Mouse (Mus musculus): ENCODE data around the gene Ppp2r1a.

Gene Ppp2r1a

DNA sequence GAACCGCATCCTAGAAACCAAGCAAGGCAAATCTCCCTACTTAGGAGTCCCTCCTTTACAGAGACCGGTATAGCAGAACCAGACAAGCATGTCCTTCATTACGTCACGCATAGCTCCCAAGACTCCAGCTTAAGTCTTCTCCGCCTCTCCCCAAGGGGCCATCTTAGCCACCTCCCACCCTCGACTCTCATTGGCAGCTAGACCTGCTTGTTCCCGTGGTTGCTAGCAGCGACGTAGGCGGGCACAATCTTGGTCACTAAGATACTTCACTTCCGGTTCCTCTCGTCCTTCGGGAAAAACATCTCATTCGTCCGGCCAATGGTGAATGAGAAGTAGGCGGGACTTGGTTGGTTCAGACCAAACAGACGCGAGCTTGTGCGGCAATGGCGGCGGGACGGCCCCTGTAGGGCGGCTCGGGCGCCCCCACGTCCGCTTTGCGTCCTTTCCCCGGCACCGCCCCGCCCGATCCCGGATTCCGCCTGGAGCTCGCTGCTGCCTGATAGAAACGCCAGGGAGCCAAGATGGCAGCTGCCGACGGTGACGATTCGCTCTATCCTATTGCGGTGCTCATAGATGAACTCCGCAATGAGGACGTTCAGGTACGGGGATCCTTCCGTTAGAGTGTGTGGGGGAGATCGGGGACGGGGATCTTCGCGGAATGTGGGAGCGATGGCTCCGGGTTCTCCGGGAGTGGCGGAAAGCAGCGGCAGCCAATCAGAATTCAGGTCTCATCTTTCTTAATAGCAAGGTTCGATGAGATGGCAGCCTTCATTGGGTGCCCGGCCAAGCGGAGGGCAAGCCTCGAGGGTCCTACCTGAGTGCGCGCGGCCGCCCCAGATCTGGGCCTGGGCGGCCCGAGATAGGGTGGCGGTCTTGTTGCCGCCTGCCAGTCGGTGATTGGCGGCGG, at the start of gene Ppp2r1a:
TSS of gene Ppp2r1a (plus strand) at position 327 of the 907 bp plus-strand sequence.
- peak; percentile 95 to 99 for DNase-seq

DNA sequence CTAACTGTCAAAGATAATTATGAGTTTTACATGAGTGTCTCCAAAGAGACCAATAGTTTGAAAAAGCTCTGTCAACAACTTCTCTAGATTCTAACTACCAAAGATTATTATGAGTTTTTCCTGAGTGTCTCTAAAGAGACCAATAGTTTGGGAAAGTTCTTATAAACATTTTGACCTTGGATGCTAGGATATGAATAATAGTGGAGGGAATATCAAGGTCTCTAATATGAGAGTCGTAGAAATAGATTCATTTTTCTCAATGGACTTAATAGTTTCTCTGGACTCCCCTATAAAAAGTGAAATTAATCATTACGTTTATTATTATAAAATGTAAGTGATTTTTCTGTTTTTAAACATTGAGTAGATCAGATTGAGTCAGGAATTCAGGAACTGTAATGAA, 40.1 kb upstream of the Ppp2r1a start, which contains the start of gene Vmn1r231:
TSS of gene Vmn1r231 (minus strand) at position 101 of the 400 bp plus-strand sequence.
- DNase-seq: no peak

DNA sequence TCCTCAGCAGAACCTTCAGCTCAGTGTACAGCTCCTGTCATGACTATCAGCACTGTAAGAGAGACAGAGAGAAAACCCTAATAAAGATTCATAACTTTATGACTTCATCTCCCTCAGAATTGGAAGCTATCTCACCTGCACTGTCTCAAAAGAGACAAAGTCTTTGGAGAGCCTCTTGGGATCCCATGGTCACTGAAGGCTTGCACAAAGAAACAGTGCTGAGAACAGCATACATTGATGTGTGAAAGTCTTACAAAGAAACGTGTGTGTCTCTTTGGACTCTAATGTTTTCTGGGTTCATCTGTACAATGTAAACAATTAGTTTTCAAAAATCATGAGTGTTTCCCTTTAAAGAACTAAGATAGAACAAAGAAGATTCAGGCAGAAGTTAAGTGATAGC, 25.5 kb upstream of the Ppp2r1a start, which contains the start of gene Vmn1r232:
TSS of gene Vmn1r232 (minus strand) at position 101 of the 400 bp plus-strand sequence.
- DNase-seq: no peak

DNA sequence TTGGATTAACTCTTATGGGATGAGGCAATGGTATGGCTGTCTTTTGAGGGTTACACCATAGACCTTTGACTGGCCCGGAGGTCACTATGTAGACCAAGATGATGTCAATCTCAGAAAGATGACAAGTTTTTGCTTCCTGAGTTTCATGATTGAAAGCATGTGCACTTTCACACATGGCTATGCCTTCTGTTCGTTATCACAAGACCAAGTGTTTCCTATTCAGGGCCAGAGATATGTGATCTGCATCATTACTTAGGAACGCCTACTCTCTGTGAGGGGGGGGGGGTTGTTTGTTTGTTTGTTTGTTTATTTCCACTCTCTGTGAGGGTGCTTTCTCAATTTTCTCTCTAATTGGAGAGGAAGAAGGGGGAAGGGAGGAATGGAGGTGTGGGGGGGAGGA, 885 bp upstream of the Ppp2r1a start:
- no peak for DNase-seq

DNA sequence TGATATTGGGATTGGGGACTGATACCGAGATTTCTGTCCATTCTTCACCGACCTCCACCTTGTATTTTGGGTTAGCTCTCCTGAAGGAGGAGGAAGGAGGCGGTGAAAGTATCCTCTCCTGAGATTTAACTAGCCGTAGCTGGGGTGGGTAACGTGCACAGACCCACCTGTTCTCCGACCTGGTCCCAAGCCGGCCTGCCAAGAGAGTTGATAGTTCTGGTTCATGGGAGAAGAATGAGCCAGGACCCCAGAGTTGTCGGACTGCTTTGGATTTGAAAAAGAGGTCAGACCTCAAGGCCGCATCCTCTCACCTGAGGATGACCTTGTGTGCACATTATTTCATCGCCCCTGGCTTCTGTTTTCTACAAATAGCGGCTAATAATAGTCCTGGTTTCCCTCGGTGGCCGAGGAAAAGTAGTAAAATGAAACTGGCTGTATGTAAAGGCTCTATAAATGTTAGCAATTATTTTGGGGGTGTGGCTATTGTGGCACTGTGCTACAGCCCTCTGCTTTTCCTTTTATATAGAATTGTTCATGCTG, 985 bp downstream of the Ppp2r1a start:
- peak in 1 of 2 experiments; percentile 8 for DNase-seq

DNA sequence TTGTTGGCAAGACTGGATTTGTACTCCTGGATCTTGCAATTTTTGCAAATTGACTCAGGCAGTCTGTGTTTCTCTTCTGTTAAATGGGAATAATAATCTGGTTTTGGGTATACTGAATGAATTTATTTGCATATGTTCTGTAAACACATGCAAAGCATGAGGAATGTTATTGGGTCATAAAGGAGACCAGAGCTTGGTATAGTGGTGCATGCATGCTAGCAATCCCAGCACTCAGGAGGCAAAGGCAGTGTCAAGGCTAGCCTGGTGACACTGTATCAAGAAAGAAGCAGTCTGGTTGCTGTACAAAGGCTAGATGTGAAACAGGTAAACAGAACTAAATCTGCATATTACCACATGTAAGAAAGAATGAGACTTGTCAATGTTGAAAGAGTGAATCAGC, 1.5 kb downstream of the Ppp2r1a start:
- DNase-seq: no peak

DNA sequence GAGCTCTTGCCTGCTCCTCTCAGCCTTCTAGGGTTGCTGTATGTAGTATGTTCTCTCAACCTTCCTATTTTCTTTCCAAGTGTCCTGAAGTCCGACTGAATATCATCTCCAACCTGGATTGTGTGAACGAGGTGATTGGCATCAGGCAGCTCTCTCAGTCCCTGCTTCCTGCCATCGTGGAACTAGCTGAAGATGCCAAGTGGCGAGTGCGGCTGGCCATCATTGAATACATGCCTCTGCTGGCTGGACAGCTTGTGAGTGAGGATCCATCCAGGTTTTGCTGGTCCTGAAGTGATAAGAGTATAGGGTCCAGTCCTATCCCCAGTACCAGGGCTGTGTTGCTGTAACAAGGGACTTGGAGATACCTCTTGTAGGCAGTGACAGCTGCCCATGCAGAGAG, 15.3 kb downstream of the Ppp2r1a start:
- DNase-seq: no peak

DNA sequence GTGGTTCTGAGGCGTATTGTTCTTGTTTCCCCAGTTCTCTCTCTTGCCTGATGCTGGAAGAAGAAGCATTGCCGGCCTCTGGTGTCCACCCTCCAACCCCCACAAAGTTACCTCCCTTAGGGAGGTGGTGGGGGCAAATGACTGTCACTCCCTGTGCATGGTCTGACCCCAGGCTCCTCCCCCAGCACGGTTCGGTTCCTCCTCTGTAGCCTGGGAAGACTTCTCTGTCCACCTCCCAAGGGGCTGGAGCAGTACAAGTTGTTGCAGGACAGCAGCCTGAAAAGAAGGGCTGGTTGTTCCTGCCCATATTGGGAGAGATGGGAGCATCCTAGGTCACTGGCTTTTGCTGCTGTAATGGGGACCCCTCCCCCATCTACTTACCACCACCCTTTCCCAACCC, 20.3 kb downstream of the Ppp2r1a start:
- DNase-seq: no peak

DNA sequence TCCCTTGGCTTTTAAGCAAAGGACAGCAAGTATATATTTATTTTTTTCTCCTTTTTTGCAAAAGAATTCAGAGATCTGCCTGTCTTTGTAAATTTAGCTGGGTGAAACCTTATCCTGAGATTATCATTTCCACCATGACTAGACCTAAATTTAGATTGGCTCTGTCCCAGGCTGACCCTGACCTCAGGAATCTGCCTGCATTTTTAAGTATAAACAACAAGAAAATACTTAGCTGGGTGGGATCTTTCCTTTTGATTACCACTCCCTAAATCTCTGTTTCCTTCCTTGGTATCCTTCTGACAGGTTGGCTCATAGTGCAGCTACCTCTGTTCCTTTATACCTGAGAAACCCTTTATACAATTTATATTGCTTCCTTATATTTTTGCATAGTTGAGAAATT, 21.6 kb downstream of the Ppp2r1a start:
- DNase-seq: no peak

DNA sequence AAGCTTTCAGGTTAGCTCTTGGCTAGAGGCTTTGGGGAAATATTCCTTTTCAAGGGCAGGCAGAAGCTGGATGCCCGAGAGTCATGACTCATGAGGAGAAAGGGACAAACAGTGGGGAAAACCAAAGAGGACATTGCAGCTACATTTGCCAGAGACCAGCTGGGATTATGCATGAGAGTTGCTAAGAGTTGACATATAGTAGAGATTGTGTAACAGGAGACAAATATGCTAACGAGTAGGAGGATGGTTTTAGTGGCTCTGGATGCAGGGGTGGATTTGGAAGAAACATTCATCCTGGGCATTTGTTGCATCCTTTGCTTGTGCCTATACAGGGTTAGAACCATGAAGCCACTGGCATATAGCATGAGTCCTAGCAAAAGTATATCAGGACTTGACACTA, 48.6 kb downstream of the Ppp2r1a start:
- DNase-seq: no peak

DNA sequence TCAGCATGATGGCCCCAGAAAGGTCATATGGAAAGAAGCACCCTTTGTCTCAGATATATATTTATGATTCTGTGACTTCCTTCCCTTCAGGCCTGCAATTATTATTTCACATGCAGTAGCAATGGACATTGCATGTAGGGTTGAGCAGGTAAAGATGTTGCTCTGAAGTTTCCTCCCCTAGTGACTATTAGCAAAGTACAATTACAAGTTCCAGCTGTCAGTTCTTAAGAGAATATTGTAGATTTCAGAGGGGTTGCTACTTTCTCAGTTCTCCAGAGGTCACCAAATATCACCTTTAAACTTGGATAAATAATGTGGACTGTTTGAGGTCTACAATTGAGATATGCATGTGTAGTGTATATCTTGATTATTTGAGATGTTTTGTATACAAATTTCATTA, 51.3 kb downstream of the Ppp2r1a start, which contains the start of gene Vmn1r233:
TSS of gene Vmn1r233 (minus strand) at position 101 of the 400 bp plus-strand sequence.
- DNase-seq: no peak

DNA sequence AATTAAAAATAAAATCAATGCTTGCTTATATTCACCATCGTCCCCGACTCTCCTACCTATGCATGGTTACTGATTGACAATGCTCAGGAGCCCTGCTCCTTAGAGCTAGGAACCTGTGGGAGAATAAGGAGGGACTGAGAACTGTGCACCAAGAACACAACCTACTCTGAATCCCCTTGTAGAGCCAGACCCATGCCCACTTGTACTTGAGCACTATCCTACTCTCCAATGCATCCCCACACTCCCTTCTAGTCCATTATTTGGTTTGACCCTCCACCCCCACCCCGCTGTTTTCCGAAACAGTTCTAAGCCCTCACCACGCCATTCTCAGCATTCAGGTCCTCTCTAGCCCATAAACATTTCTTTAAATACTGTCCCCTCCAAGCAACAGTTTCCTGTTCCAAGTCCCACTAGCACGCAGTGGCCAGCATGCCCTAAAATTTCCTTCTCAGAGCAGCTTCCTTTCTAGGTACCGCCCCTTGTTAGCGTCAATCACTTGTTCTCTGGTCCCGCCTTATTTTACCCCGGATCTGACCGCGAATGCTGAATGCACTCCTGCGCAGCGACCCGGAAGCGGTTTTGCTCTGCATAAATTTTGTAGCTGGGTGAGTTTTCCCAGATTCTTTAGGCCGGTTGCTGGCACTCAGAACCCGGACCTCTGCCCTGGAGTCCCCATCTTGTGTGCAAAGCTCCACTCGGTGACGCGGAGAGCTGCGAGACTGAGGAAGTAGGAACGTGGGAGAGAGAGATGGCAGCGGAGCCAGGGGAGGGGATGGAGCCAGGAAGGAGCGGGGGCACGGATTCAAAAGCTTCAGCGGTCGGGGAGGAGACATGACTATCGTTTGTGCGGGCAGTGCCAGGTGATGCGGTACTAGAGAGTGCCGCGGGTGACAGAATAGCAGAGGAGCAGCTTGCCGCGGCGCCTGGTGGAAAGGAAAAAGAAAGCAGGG, 63.5 kb downstream of the Ppp2r1a start, which contains the start of gene Zfp160:
TSS of gene Zfp160 (plus strand) at position 522 of the 950 bp plus-strand sequence.
- peak; percentile 71 to 79 for DNase-seq

DNA sequence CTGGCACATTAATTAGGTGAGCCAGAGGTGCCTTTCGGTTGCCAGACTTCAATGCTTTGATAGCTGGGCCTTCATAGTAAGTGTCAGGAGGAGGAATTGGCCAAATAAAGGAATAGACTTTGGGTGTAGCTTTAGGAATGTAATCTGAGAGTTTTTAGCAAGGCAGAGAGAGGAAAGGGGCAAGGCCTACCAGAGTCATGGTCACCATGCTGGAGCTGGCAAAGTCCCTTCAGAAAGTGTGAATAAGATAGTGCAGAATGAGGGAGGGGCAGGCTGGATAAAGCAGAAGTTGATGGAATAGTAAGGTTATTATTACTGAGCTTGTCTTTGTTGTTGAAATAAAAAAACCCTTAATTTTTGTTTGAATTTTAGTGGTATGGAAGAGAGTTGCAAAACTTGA, 64.6 kb downstream of the Ppp2r1a start:
- DNase-seq: no peak

Data from thymus, adult 18-20 months (tissue).